Mouse (Mus musculus): ENCODE measurements around the gene Ppp1r15b. TPM values are rescaled to one million over a fixed set of nuclear protein-coding genes. Genes with fewer than 3 reads are reported as not detected.
A peak's percentile ranks its signal among the peaks of the same experiment; 100 is the strongest.

Gene Ppp1r15b
- 10 to 100 TPM; 38.5 to 39.8 TPM for total RNA-seq (2021)
- long read RNA-seq, experiment 1, full-length matches to known transcripts, result 22 of 26 reads
- long read RNA-seq, experiment 1, partial matches to known transcripts, result 4 of 26 reads
- long read RNA-seq, experiment 1, other reads (novel, unspliced or antisense), result 0 of 26 reads
- long read RNA-seq, experiment 2, full-length matches to known transcripts, result 22 of 31 reads
- long read RNA-seq, experiment 2, partial matches to known transcripts, result 0 of 31 reads
- long read RNA-seq, experiment 2, other reads (novel, unspliced or antisense), result 9 of 31 reads

GRCm38 (mm10) chr1:133130638-133131560, at the start of gene Ppp1r15b:
Ppp1r15b (plus strand) TSS chr1:133131143.
- DNase-seq (ENCODE audit: low spot score in 2 of 2), result peak; percentile 99 to 100
- H3K27ac ChIP-seq, result peak within 1 kb of the TSS; percentile 97
- no peak for TF ChIP-seq CTCF (conservative IDR thresholded peaks at IDR 0.05)
- H3K4me3 ChIP-seq, result peak within 1 kb of the TSS; percentile 80

- TF ChIP-seq CTCF (conservative IDR thresholded peaks at IDR 0.05), result no peak
- DNase-seq (ENCODE audit: low spot score in 2 of 2), result no peak
- H3K4me3 ChIP-seq, result no peak overlapping the region
- H3K27ac ChIP-seq, result no peak overlapping the region
These were observed 47.9 kb upstream of the Ppp1r15b start for GRCm38 (mm10) chr1:133083003-133083546.

GRCm38 (mm10) chr1:133083942-133084625, 46.9 kb upstream of the Ppp1r15b start:
- DNase-seq (ENCODE audit: low spot score in 2 of 2), result no peak
- Histone ChIP-seq H3K4me3 (no peak overlapping the region), H3K27ac (no peak overlapping the region)
- no peak for TF ChIP-seq CTCF (conservative IDR thresholded peaks at IDR 0.05)

GRCm38 (mm10) chr1:133084708-133085416, 46.1 kb upstream of the Ppp1r15b start:
- no peak overlapping the region for H3K27ac ChIP-seq
- H3K4me3 ChIP-seq, result no peak overlapping the region
- DNase-seq (ENCODE audit: low spot score in 2 of 2), result no peak
- no peak for TF ChIP-seq CTCF (conservative IDR thresholded peaks at IDR 0.05)

GRCm38 (mm10) chr1:133085417-133085742, 45.6 kb upstream of the Ppp1r15b start:
- no peak overlapping the region for H3K4me3 ChIP-seq
- no peak overlapping the region for H3K27ac ChIP-seq
- no peak for TF ChIP-seq CTCF (conservative IDR thresholded peaks at IDR 0.05)
- DNase-seq (ENCODE audit: low spot score in 2 of 2), result no peak

GRCm38 (mm10) chr1:133086804-133087203, 44.1 kb upstream of the Ppp1r15b start:
- Histone ChIP-seq H3K4me3 (no peak overlapping the region), H3K27ac (no peak overlapping the region)
- DNase-seq (ENCODE audit: low spot score in 2 of 2), result no peak
- no peak for TF ChIP-seq CTCF (conservative IDR thresholded peaks at IDR 0.05)

- Histone ChIP-seq H3K4me3 (no peak overlapping the region), H3K27ac (no peak overlapping the region)
- TF ChIP-seq CTCF (conservative IDR thresholded peaks at IDR 0.05), result peak; percentile 84
- peak in 1 of 2 experiments; percentile 57 for DNase-seq (ENCODE audit: low spot score in 2 of 2)
These were observed 43.6 kb upstream of the Ppp1r15b start for GRCm38 (mm10) chr1:133087206-133087905.

GRCm38 (mm10) chr1:133088196-133088595, 42.7 kb upstream of the Ppp1r15b start:
- Histone ChIP-seq H3K27ac (no peak overlapping the region), H3K4me3 (no peak overlapping the region)
- DNase-seq (ENCODE audit: low spot score in 2 of 2), result no peak
- TF ChIP-seq CTCF (conservative IDR thresholded peaks at IDR 0.05), result no peak

- TF ChIP-seq CTCF (conservative IDR thresholded peaks at IDR 0.05), result no peak
- no peak for DNase-seq (ENCODE audit: low spot score in 2 of 2)
- H3K27ac ChIP-seq, result no peak overlapping the region
- no peak overlapping the region for H3K4me3 ChIP-seq
These were observed 41.5 kb upstream of the Ppp1r15b start for GRCm38 (mm10) chr1:133089415-133089814.

- no peak overlapping the region for H3K4me3 ChIP-seq
- no peak overlapping the region for H3K27ac ChIP-seq
- TF ChIP-seq CTCF (conservative IDR thresholded peaks at IDR 0.05), result no peak
- no peak for DNase-seq (ENCODE audit: low spot score in 2 of 2)
These were observed 40.3 kb upstream of the Ppp1r15b start for GRCm38 (mm10) chr1:133090641-133091040.

GRCm38 (mm10) chr1:133091483-133091882, 39.5 kb upstream of the Ppp1r15b start:
- Histone ChIP-seq H3K27ac (no peak overlapping the region), H3K4me3 (no peak overlapping the region)
- DNase-seq (ENCODE audit: low spot score in 2 of 2), result no peak
- TF ChIP-seq CTCF (conservative IDR thresholded peaks at IDR 0.05), result no peak

GRCm38 (mm10) chr1:133093719-133094118, 37.2 kb upstream of the Ppp1r15b start:
- no peak for DNase-seq (ENCODE audit: low spot score in 2 of 2)
- no peak for TF ChIP-seq CTCF (conservative IDR thresholded peaks at IDR 0.05)
- no peak overlapping the region for H3K27ac ChIP-seq
- no peak overlapping the region for H3K4me3 ChIP-seq

Measured in layer of hippocampus, adult 2 months (tissue).